Mouse (Mus musculus) heart, embryonic 15.5 days (tissue): ENCODE results near the gene Tex52. TPM values are rescaled to one million over a fixed set of nuclear protein-coding genes. Genes with fewer than 3 reads are reported as not detected.

Source experiments
- ATAC-seq: fragments of 200-750 bp; cut with Nextera tagmentation; replicated peaks from 2 replicates; pipeline ENCODE4 v1.8.0; 2017; ENCODE audit warnings: low read depth, moderate TSS enrichment; ENCODE audit not compliant: insufficient number of reproducible peaks, insufficient read depth, low FRiP score
- H3K27ac ChIP-seq: fragments of 300-500 bp; sonication (generic); 2 replicates; pipeline ENCODE4 v1.5.1; 2015; ENCODE audit warnings: mild to moderate bottlenecking, inconsistent platforms
- H3K27me3 ChIP-seq: fragments of 300-500 bp; sonication (generic); 2 replicates; pipeline ENCODE4 v1.6.1; 2015; ENCODE audit warnings: inconsistent platforms
- H3K36me3 ChIP-seq: fragments of 300-500 bp; sonication (generic); 2 replicates; pipeline ENCODE4 v1.6.1; 2015; ENCODE audit warnings: mild to moderate bottlenecking, inconsistent platforms
- H3K4me1 ChIP-seq: fragments of 300-500 bp; sonication (generic); replicated peaks from 2 replicates; pipeline ENCODE4 v1.6.1; 2015; ENCODE audit warnings: inconsistent platforms
- H3K4me2 ChIP-seq: fragments of 300-500 bp; sonication (generic); 2 replicates; pipeline ENCODE4 v1.6.1; 2015; ENCODE audit warnings: inconsistent platforms, mild to moderate bottlenecking, moderate library complexity
- H3K4me3 ChIP-seq: fragments of 300-500 bp; sonication (generic); 2 replicates; pipeline ENCODE4 v1.5.1; 2015; ENCODE audit warnings: mild to moderate bottlenecking, inconsistent platforms
- H3K9ac ChIP-seq: fragments of 300-500 bp; sonication (generic); 2 replicates; pipeline ENCODE4 v1.6.1; 2015; ENCODE audit warnings: mild to moderate bottlenecking, inconsistent platforms
- H3K9me3 ChIP-seq: fragments of 300-500 bp; sonication (generic); replicated peaks from 2 replicates; pipeline ENCODE4 v1.6.1; 2016; ENCODE audit warnings: inconsistent platforms
- WGBS: fragments of 180-500 bp; shearing (Covaris S2); methylation state at CpG from one replicate; pipeline ENCODE4 v1.1.7; 2015; ENCODE audit warnings: mixed read lengths; 5-methylcytosine and 5-hydroxymethylcytosine counted together
- polyA plus RNA-seq: library from polyadenylated mRNA; unstranded; fragments of >200 nt; fragmentation: Nextera tagmentation; extraction: Ambion mirVana; gene quantifications from 2 replicates; pipeline ENCODE4 v1.2.1, GENCODE M21; 2015

Gene Tex52
- polyA plus RNA-seq, 1 experiment from 2014 or later: 0.18 TPM

GRCm38 (mm10) chr6:128410305-128410704 lies 35.0 kb downstream of the Tex52 start:
- Histone ChIP-seq H3K27me3 (no peaks in the 10 kb centered on the region), H3K4me1 (no peaks in the 10 kb centered on the region), H3K4me3 (no peak overlapping the region), H3K9me3 (no peaks in the 10 kb centered on the region), H3K4me2 (no peak overlapping the region), H3K27ac (no peak overlapping the region), H3K36me3 (peaks cover 51% of the 10 kb centered on the region), H3K9ac (no peak overlapping the region)
- WGBS: 92% methylated on average over 13 of the region's 13 CpGs
- ATAC-seq: no peak

- no peaks in the 10 kb centered on the region for H3K9me3 ChIP-seq
- no peaks in the 10 kb centered on the region for H3K27me3 ChIP-seq
- no peaks in the 10 kb centered on the region for H3K4me1 ChIP-seq
- WGBS: 22% methylated on average over 3 of the region's 3 CpGs
- H3K36me3 ChIP-seq: peaks cover 51% of the 10 kb centered on the region
- ATAC-seq: no peak
- H3K4me3 ChIP-seq: no peak overlapping the region
- no peak overlapping the region for H3K9ac ChIP-seq
- no peak overlapping the region for H3K4me2 ChIP-seq
- H3K27ac ChIP-seq: no peak overlapping the region
These were observed 35.9 kb downstream of the Tex52 start for GRCm38 (mm10) chr6:128411115-128411514.

- Histone ChIP-seq H3K27me3 (no peaks in the 10 kb centered on the region), H3K4me3 (no peak overlapping the region), H3K9ac (no peak overlapping the region), H3K9me3 (no peaks in the 10 kb centered on the region), H3K4me1 (no peaks in the 10 kb centered on the region), H3K4me2 (no peak overlapping the region), H3K27ac (no peak overlapping the region), H3K36me3 (peaks cover 18% of the 10 kb centered on the region)
- 83% methylated on average over 5 of the region's 5 CpGs for WGBS
- ATAC-seq: no peak
These were observed 40.9 kb downstream of the Tex52 start for GRCm38 (mm10) chr6:128416169-128416568.

GRCm38 (mm10) chr6:128418076-128418475 lies 42.8 kb downstream of the Tex52 start:
- Histone ChIP-seq H3K4me2 (no peak overlapping the region), H3K27ac (no peak overlapping the region), H3K4me3 (no peak overlapping the region), H3K27me3 (no peaks in the 10 kb centered on the region), H3K9ac (no peak overlapping the region), H3K9me3 (no peaks in the 10 kb centered on the region), H3K36me3 (peaks cover 3% of the 10 kb centered on the region; the same call in 1 of the 2 replicates), H3K4me1 (no peaks in the 10 kb centered on the region)
- no peak for ATAC-seq
- 89% methylated on average over 1 of the region's 1 CpGs for WGBS

- Histone ChIP-seq H3K9me3 (no peaks in the 10 kb centered on the region), H3K4me3 (no peak overlapping the region), H3K27me3 (no peaks in the 10 kb centered on the region), H3K4me1 (peaks cover 7% of the 10 kb centered on the region), H3K36me3 (no peaks in the 10 kb centered on the region), H3K4me2 (no peak overlapping the region), H3K27ac (peak overlapping the region; percentile 2; the same call in 1 of the 2 replicates), H3K9ac (no peak overlapping the region)
- WGBS: 44% methylated on average over 2 of the region's 2 CpGs
- no peak for ATAC-seq
These were observed 45.8 kb downstream of the Tex52 start for GRCm38 (mm10) chr6:128421036-128421435.

- 84% methylated on average over 3 of the region's 3 CpGs for WGBS
- no peaks in the 10 kb centered on the region for H3K36me3 ChIP-seq
- no peak overlapping the region for H3K9ac ChIP-seq
- H3K4me3 ChIP-seq: no peak overlapping the region
- ATAC-seq: no peak
- no peaks in the 10 kb centered on the region for H3K27me3 ChIP-seq
- no peaks in the 10 kb centered on the region for H3K9me3 ChIP-seq
- H3K4me1 ChIP-seq: peaks cover 7% of the 10 kb centered on the region
- H3K27ac ChIP-seq: 0 out of 2 replicates have a peak overlapping the region, but pooled peaks have one; percentile 2
- H3K4me2 ChIP-seq: no peak overlapping the region
These were observed 46.2 kb downstream of the Tex52 start for GRCm38 (mm10) chr6:128421480-128421879.

- H3K4me2 ChIP-seq: peak overlapping the region; percentile 75
- peak overlapping the region; percentile 69 for H3K4me3 ChIP-seq
- no peaks in the 10 kb centered on the region for H3K9me3 ChIP-seq
- peak overlapping the region; percentile 65 for H3K9ac ChIP-seq
- peak overlapping the region; percentile 94 for H3K27ac ChIP-seq
- ATAC-seq: 0 out of 2 replicates have a peak, but pooled peaks have one; percentile 1
- peaks cover 7% of the 10 kb centered on the region for H3K4me1 ChIP-seq
- peaks cover 6% of the 10 kb centered on the region; the same call in 1 of the 2 replicates for H3K36me3 ChIP-seq
- H3K27me3 ChIP-seq: no peaks in the 10 kb centered on the region
- WGBS: 43% methylated on average over 15 of the region's 16 CpGs
These were observed 48.4 kb downstream of the Tex52 start for GRCm38 (mm10) chr6:128423496-128424268.

- peaks cover 12% of the 10 kb centered on the region; the same call in 1 of the 2 replicates for H3K36me3 ChIP-seq
- peak within 1 kb of the TSS; percentile 94 for H3K27ac ChIP-seq
- no peaks in the 10 kb centered on the region for H3K9me3 ChIP-seq
- H3K27me3 ChIP-seq: no peaks in the 10 kb centered on the region
- peak within 1 kb of the TSS; percentile 69 for H3K4me3 ChIP-seq
- ATAC-seq: peak; percentile 94
- H3K9ac ChIP-seq: peak within 1 kb of the TSS; percentile 73
- H3K4me1 ChIP-seq: peaks cover 7% of the 10 kb centered on the region
- WGBS: 0% methylated on average over 42 of the region's 42 CpGs
- peak within 1 kb of the TSS; percentile 75 for H3K4me2 ChIP-seq
These were observed 49.2 kb downstream of the Tex52 start, which contains the start of gene Itfg2 for GRCm38 (mm10) chr6:128424269-128425019. TSS of gene Itfg2 (minus strand) at chr6:128424931.

GRCm38 (mm10) chr6:128425046-128425445 lies 49.8 kb downstream of the Tex52 start:
- WGBS: 23% methylated on average over 9 of the region's 9 CpGs

GRCm38 (mm10) chr6:128427571-128427970 lies 52.3 kb downstream of the Tex52 start:
- WGBS: 86% methylated on average over 5 of the region's 5 CpGs
- Histone ChIP-seq H3K4me2 (no peak overlapping the region), H3K27ac (no peak overlapping the region), H3K9ac (no peak overlapping the region), H3K36me3 (peaks cover 41% of the 10 kb centered on the region), H3K4me3 (no peak overlapping the region), H3K27me3 (no peaks in the 10 kb centered on the region), H3K4me1 (peaks cover 17% of the 10 kb centered on the region), H3K9me3 (no peaks in the 10 kb centered on the region)
- ATAC-seq: no peak

More at GRCm38 (mm10) chr6:128425046-128425445, 49.8 kb downstream of the Tex52 start:
- peak overlapping the region; percentile 69 for H3K4me3 ChIP-seq
- no peaks in the 10 kb centered on the region for H3K27me3 ChIP-seq
- peaks cover 10% of the 10 kb centered on the region for H3K4me1 ChIP-seq
- H3K4me2 ChIP-seq: peak overlapping the region; percentile 75
- peak overlapping the region; percentile 94 for H3K27ac ChIP-seq
- H3K9me3 ChIP-seq: no peaks in the 10 kb centered on the region
- ATAC-seq: no peak
- peaks cover 18% of the 10 kb centered on the region for H3K36me3 ChIP-seq
- peak overlapping the region; percentile 73; the same call in 1 of the 2 replicates for H3K9ac ChIP-seq

- H3K27me3 ChIP-seq: no peaks in the 10 kb centered on the region
- 96% methylated on average over 2 of the region's 2 CpGs for WGBS
- H3K9ac ChIP-seq: no peak overlapping the region
These were observed 54.0 kb downstream of the Tex52 start for GRCm38 (mm10) chr6:128429300-128429699.

More at GRCm38 (mm10) chr6:128429300-128429699, 54.0 kb downstream of the Tex52 start:
- Histone ChIP-seq H3K4me3 (no peak overlapping the region), H3K9me3 (no peaks in the 10 kb centered on the region), H3K4me1 (peaks cover 24% of the 10 kb centered on the region), H3K27ac (no peak overlapping the region), H3K36me3 (peaks cover 59% of the 10 kb centered on the region), H3K4me2 (no peak overlapping the region)
- ATAC-seq: no peak
